Mouse (Mus musculus): ENCODE measurements at regions not wholly inside any gene's neighbourhood (a gene's known extent, or its start where the extent isn't known, plus 50 kb on each side); places are given as distances from the start of the nearest gene placed in this dataset.

DNA sequence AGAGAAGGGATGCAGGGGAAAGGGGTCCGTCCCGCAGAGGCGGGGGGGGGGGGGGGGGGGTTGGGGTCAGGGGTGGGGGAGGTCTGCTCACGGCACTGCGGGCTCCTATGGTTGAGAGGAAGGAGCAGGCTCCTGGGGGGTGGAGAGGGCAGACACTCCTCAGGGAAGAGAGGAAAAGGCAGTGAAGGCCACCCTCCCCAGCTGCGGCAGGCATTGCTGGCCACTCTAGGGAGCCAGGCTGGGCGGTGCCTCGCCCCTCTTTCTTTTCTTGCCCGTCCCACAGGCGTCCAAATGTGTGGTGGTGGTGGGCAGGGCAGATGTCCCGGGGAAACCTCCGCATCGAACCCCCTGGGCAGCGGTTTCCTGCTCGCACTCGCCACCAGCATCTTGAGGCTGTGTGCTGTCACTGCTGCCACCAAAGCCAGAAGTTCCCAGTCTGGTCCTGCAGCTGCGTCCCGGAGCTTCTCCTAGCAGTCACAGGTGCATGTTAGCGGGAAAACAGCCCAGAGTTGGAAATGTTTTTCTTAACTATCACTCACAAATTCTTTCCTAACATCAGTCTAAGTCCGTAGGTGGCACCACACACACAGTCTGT is 110.4 kb downstream of the Dsel start:
- H3K4me3 ChIP-seq (replicated peaks; ENCODE audit: low read length) = no peak overlapping the region
- no peaks in the 10 kb centered on the region for H3K36me3 ChIP-seq (ENCODE audit: control insufficient read depth, insufficient read depth, low read length)
- no peaks in the 10 kb centered on the region for H3K4me1 ChIP-seq (ENCODE audit: control insufficient read depth, insufficient read depth, low read length)
- H3K9ac ChIP-seq (ENCODE audit: low read length) = no peak overlapping the region
- WGBS = 11% methylated on average over 17 of the region's 20 CpGs
- H3K4me2 ChIP-seq (ENCODE audit: low read depth, low read length) = peak overlapping the region; percentile 35; the same call in 1 of the 2 replicates
- no peaks in the 10 kb centered on the region for H3K9me3 ChIP-seq (replicated peaks; ENCODE audit: control insufficient read depth, low read length)
- ATAC-seq (ENCODE audit: insufficient read depth, low FRiP score) = no peak
- no peaks in the 10 kb centered on the region for H3K27me3 ChIP-seq (ENCODE audit: control insufficient read depth, insufficient read depth, low read length)
- no peak overlapping the region for H3K27ac ChIP-seq (ENCODE audit: low read length)
